Mouse (Mus musculus) liver, embryonic 14.5 days (tissue): ENCODE results near the gene Atxn1. TPM values are rescaled to one million over a fixed set of nuclear protein-coding genes. Genes with fewer than 3 reads are reported as not detected.

Experiments used
- ATAC-seq: fragments of 200-750 bp; cut with Nextera tagmentation; 2 replicates; pipeline ENCODE4 v1.8.0; 2017; ENCODE audit warnings: moderate number of reproducible peaks, mild to moderate bottlenecking, moderate library complexity; ENCODE audit not compliant: insufficient read depth
- DNase-seq, 3 experiments: peaks; one replicate each; pipeline ENCODE4 v3.0.0-alpha.2; 2012 to 2013; ENCODE audit warnings: low read depth in 3 of 3, low spot score in 3 of 3
- H3K27ac ChIP-seq: fragments of 300-500 bp; sonication (generic); 2 replicates; pipeline ENCODE4 v1.5.1; 2014; ENCODE audit warnings: moderate library complexity, mild to moderate bottlenecking, control low read depth, inconsistent platforms
- H3K27me3 ChIP-seq: fragments of 300-500 bp; sonication (generic); 2 replicates; pipeline ENCODE4 v1.6.1; 2014; ENCODE audit warnings: mild to moderate bottlenecking, low read length, moderate library complexity; ENCODE audit not compliant: control insufficient read depth, insufficient read depth
- H3K36me3 ChIP-seq: fragments of 300-500 bp; sonication (generic); replicated peaks from 2 replicates; pipeline ENCODE4 v1.6.1; 2014; ENCODE audit warnings: low read depth; ENCODE audit not compliant: control insufficient read depth, insufficient read depth
- H3K4me1 ChIP-seq, 2 experiments: fragments of 200-500 bp in 1 of 2; fragments of 300-500 bp in 1 of 2; sonication (generic) in 1 of 2; replicated peaks; 2 replicates each; pipeline ENCODE4 v1.6.1; 2012 to 2014; ENCODE audit warnings: antibody characterized with exemption in 1 of 2, inconsistent platforms in 1 of 2, low read length in 1 of 2; ENCODE audit not compliant: control insufficient read depth in 2 of 2, insufficient read depth in 2 of 2
- H3K4me2 ChIP-seq: fragments of 300-500 bp; sonication (generic); 2 replicates; pipeline ENCODE4 v1.6.1; 2014; ENCODE audit warnings: low read depth, mild to moderate bottlenecking, control low read depth, moderate library complexity
- H3K4me3 ChIP-seq, 2 experiments: fragments of 200-500 bp in 1 of 2; fragments of 300-500 bp in 1 of 2; sonication (generic) in 1 of 2; 2 replicates each; pipeline ENCODE4 v1.5.1; 2012 to 2014; ENCODE audit warnings: low read depth in 2 of 2, low read length in 2 of 2, mild to moderate bottlenecking in 2 of 2, control low read depth in 1 of 2, inconsistent platforms in 1 of 2, moderate library complexity in 1 of 2; ENCODE audit not compliant: insufficient read depth in 1 of 2
- H3K9ac ChIP-seq: fragments of 300-500 bp; sonication (generic); replicated peaks from 2 replicates; pipeline ENCODE4 v1.6.1; 2014; ENCODE audit warnings: mild to moderate bottlenecking, control low read depth, moderate library complexity
- H3K9me3 ChIP-seq: fragments of 300-500 bp; sonication (generic); 2 replicates; pipeline ENCODE4 v1.6.1; 2016; ENCODE audit warnings: low read length, mixed read lengths; ENCODE audit not compliant: control insufficient read depth
- CTCF ChIP-seq: IDR thresholded peaks from 2 replicates; pipeline ENCODE4 v1.5.1; 2016; ENCODE audit warnings: antibody characterized with exemption, low read depth, control low read depth
- EP300 ChIP-seq: IDR thresholded peaks from 2 replicates; pipeline ENCODE4 v1.6.1; 2016; ENCODE audit warnings: antibody characterized with exemption, low read depth
- WGBS: fragments of 180-500 bp; shearing (Covaris S2); extraction: QIAGEN DNeasy Blood & Tissue Kit; methylation state at CpG from one replicate; pipeline ENCODE4 v1.1.7; 2014; ENCODE audit not compliant: insufficient replicate concordance; 5-methylcytosine and 5-hydroxymethylcytosine counted together
- polyA plus RNA-seq, 2 experiments: library from polyadenylated mRNA; depleted of rRNA in 1 of 2; stranded (reverse) in 1 of 2; unstranded in 1 of 2; fragments of >200 nt; fragmentation: Nextera tagmentation in 1 of 2; extraction: Ambion mirVana in 1 of 2; gene quantifications; 2 replicates each; pipeline versions ENCODE4 v1.2.1 to v1.2.3; 2012 to 2014

Atxn1 gene
- polyA plus RNA-seq, 2 experiments, result 1.0 to 1.2 TPM

DNA sequence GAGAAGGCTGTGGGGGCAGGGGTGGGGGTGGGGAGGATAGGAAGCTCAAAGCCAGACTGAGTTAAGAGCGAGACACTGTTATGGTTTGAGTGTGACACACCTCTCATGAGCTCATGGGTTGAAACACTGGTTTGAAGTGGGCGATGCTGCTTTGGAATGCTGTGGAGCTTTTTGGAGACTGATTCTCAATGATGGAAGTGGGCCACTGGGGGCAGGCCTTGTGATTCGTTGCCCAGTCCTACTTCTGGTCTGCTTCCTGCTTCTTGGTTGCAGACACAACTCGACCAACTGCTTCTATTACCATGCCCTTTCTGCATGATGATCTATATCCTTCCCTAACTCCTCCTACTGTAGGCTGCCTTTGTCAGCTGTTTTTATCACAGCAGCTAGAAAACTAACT lies 216.1 kb downstream of the Atxn1 start:
- 32% methylated on average over 4 of the region's 4 CpGs for WGBS
- Histone ChIP-seq H3K27me3 (no peaks in the 10 kb centered on the region), H3K9me3 (no peaks in the 10 kb centered on the region), H3K36me3 (no peaks in the 10 kb centered on the region), H3K9ac (no peak overlapping the region), H3K4me3 (no peak overlapping the region), H3K4me2 (no peak overlapping the region), H3K4me1 (no peaks in the 10 kb centered on the region), H3K27ac (no peak overlapping the region)
- no peak for DNase-seq
- TF ChIP-seq CTCF (no peak), EP300 (no peak)
- ATAC-seq, result no peak

- H3K4me2 ChIP-seq, result no peak overlapping the region
- no peaks in the 10 kb centered on the region for H3K9me3 ChIP-seq
- H3K27ac ChIP-seq, result no peak overlapping the region
- no peak overlapping the region for H3K4me3 ChIP-seq
- DNase-seq, result no peak
- TF ChIP-seq CTCF (peak; percentile 38), EP300 (no peak)
- no peaks in the 10 kb centered on the region for H3K36me3 ChIP-seq
- ATAC-seq, result no peak
- H3K27me3 ChIP-seq, result no peaks in the 10 kb centered on the region
- WGBS, result 68% methylated on average over 12 of the region's 12 CpGs
- no peaks in the 10 kb centered on the region for H3K4me1 ChIP-seq
- no peak overlapping the region for H3K9ac ChIP-seq
Observed at GRCm38 (mm10) chr13:45745851-45746773, 218.7 kb downstream of the Atxn1 start.

- Histone ChIP-seq H3K27ac (no peak overlapping the region), H3K4me2 (no peak overlapping the region), H3K9ac (no peak overlapping the region), H3K27me3 (no peaks in the 10 kb centered on the region), H3K4me3 (no peak overlapping the region), H3K4me1 (no peaks in the 10 kb centered on the region), H3K36me3 (no peaks in the 10 kb centered on the region), H3K9me3 (no peaks in the 10 kb centered on the region)
- 44% methylated on average over 7 of the region's 7 CpGs for WGBS
- DNase-seq (no peak), ATAC-seq (no peak)
- TF ChIP-seq CTCF (no peak), EP300 (no peak)
Observed at GRCm38 (mm10) chr13:45744803-45745432, 219.9 kb downstream of the Atxn1 start.

GRCm38 (mm10) chr13:45743848-45744247 lies 221.0 kb downstream of the Atxn1 start:
- Histone ChIP-seq H3K27me3 (no peaks in the 10 kb centered on the region), H3K4me1 (no peaks in the 10 kb centered on the region), H3K36me3 (no peaks in the 10 kb centered on the region), H3K9ac (no peak overlapping the region), H3K9me3 (no peaks in the 10 kb centered on the region), H3K27ac (no peak overlapping the region), H3K4me2 (no peak overlapping the region), H3K4me3 (no peak overlapping the region)
- no peak for TF ChIP-seq CTCF
- TF ChIP-seq EP300, result no peak
- WGBS, result 61% methylated on average over 7 of the region's 7 CpGs
- ATAC-seq, result no peak
- no peak for DNase-seq

- H3K9ac ChIP-seq, result no peak overlapping the region
- H3K36me3 ChIP-seq, result no peaks in the 10 kb centered on the region
- no peak for DNase-seq
- TF ChIP-seq CTCF (no peak), EP300 (no peak)
- H3K4me1 ChIP-seq, result no peaks in the 10 kb centered on the region
- H3K4me2 ChIP-seq, result no peak overlapping the region
- H3K27ac ChIP-seq, result no peak overlapping the region
- no peak for ATAC-seq
- H3K9me3 ChIP-seq, result no peaks in the 10 kb centered on the region
- H3K4me3 ChIP-seq, result no peak overlapping the region
- no peaks in the 10 kb centered on the region for H3K27me3 ChIP-seq
- 69% methylated on average over 12 of the region's 12 CpGs for WGBS
Observed at GRCm38 (mm10) chr13:45740369-45740768, 224.4 kb downstream of the Atxn1 start.
